Mouse (Mus musculus): ENCODE measurements around the gene Tcl1b2.
"Not testable (repeated sequence)": the region's sequence is repeated elsewhere in the genome, so short reads cannot be mapped to it uniquely, and the experiment has no call there.

The Tcl1b2 gene
- long read RNA-seq, experiment 1, result 0 reads
- long read RNA-seq, experiment 2, result 0 reads

- intact Hi-C loops (cut with DNase I), result no loop called here
These were observed at the start of gene Tcl1b2 for GRCm38 (mm10) chr12:105145714-105146113. Tcl1b2 (plus strand) TSS chr12:105146014.

GRCm38 (mm10) chr12:105099466-105100044 is 46.3 kb upstream of the Tcl1b2 start:
- intact Hi-C loops (cut with DNase I), result loop anchor here (10.0 kb wide), 1 partner anchor 45 kb away; no protein-coding TSS in a partner anchor

GRCm38 (mm10) chr12:105102901-105103300 is 42.9 kb upstream of the Tcl1b2 start:
- intact Hi-C loops (cut with DNase I), result loop anchor here (2.0 to 10.0 kb wide), 2 partner anchors 28 to 48 kb away; no protein-coding TSS in a partner anchor

- intact Hi-C loops (cut with DNase I), result loop anchor here (10.0 kb wide), 1 partner anchor 49 kb away; no protein-coding TSS in a partner anchor
These were observed 41.8 kb upstream of the Tcl1b2 start for GRCm38 (mm10) chr12:105104036-105104435.

GRCm38 (mm10) chr12:105105326-105105725 is 40.5 kb upstream of the Tcl1b2 start:
- intact Hi-C loops (cut with DNase I), result loop anchor here (10.0 kb wide), 1 partner anchor 51 kb away; no protein-coding TSS in a partner anchor

GRCm38 (mm10) chr12:105108856-105109255 is 37.0 kb upstream of the Tcl1b2 start:
- intact Hi-C loops (cut with DNase I), result loop anchor here (10.0 kb wide), 1 partner anchor 54 kb away; no protein-coding TSS in a partner anchor

GRCm38 (mm10) chr12:105109406-105109805 is 36.4 kb upstream of the Tcl1b2 start:
- intact Hi-C loops (cut with DNase I), result loop anchor here (10.0 kb wide), 1 partner anchor 55 kb away; no protein-coding TSS in a partner anchor

- intact Hi-C loops (cut with DNase I), result loop anchor here (10.0 kb wide), 1 partner anchor 55 kb away; no protein-coding TSS in a partner anchor
These were observed 36.0 kb upstream of the Tcl1b2 start for GRCm38 (mm10) chr12:105109812-105110211.

- intact Hi-C loops (cut with DNase I), result no loop called here
These were observed 33.4 kb upstream of the Tcl1b2 start for GRCm38 (mm10) chr12:105112321-105112988.

- intact Hi-C loops (cut with DNase I), result no loop called here
These were observed 29.2 kb upstream of the Tcl1b2 start for GRCm38 (mm10) chr12:105116648-105117047.

GRCm38 (mm10) chr12:105125362-105125761 is 20.5 kb upstream of the Tcl1b2 start:
- intact Hi-C loops (cut with DNase I), result no loop called here

- intact Hi-C loops (cut with DNase I), result no loop called here
These were observed 19.3 kb upstream of the Tcl1b2 start for GRCm38 (mm10) chr12:105126516-105126915.

GRCm38 (mm10) chr12:105127607-105128006 is 18.2 kb upstream of the Tcl1b2 start:
- intact Hi-C loops (cut with DNase I), result no loop called here

- intact Hi-C loops (cut with DNase I), result not testable (repeated sequence)
These were observed 16.2 kb upstream of the Tcl1b2 start for GRCm38 (mm10) chr12:105129494-105130205.

GRCm38 (mm10) chr12:105134167-105134566 is 11.6 kb upstream of the Tcl1b2 start:
- intact Hi-C loops (cut with DNase I), result not testable (repeated sequence)

- intact Hi-C loops (cut with DNase I), result not testable (repeated sequence)
These were observed 11.0 kb upstream of the Tcl1b2 start for GRCm38 (mm10) chr12:105134826-105135225.

GRCm38 (mm10) chr12:105137729-105138128 is 8.1 kb upstream of the Tcl1b2 start:
- intact Hi-C loops (cut with DNase I), result not testable (repeated sequence)

GRCm38 (mm10) chr12:105143096-105143495 is 2.7 kb upstream of the Tcl1b2 start:
- intact Hi-C loops (cut with DNase I), result no loop called here

- intact Hi-C loops (cut with DNase I), result not testable (repeated sequence)
These were observed 886 bp upstream of the Tcl1b2 start for GRCm38 (mm10) chr12:105144928-105145327.

- intact Hi-C loops (cut with DNase I), result not testable (repeated sequence)
These were observed 9.5 kb downstream of the Tcl1b2 start for GRCm38 (mm10) chr12:105155286-105155685.

- intact Hi-C loops (cut with DNase I), result no loop called here
These were observed 13.0 kb downstream of the Tcl1b2 start for GRCm38 (mm10) chr12:105158842-105159241.

GRCm38 (mm10) chr12:105159390-105159789 is 13.6 kb downstream of the Tcl1b2 start, which contains the start of gene Tcl1b1:
Tcl1b1 (plus strand) TSS chr12:105159690.
- intact Hi-C loops (cut with DNase I), result no loop called here

Data from adrenal gland (tissue).